Mouse (Mus musculus) limb, embryonic 14.5 days (tissue): ENCODE measurements around the gene Gm42372. TPM values are rescaled to one million over a fixed set of nuclear protein-coding genes. Genes with fewer than 3 reads are reported as not detected.

Experiments
- ATAC-seq: fragments of 200-750 bp; cut with Nextera tagmentation; 2 replicates; pipeline ENCODE4 v1.8.0; 2017; ENCODE audit warnings: low read depth, moderate number of reproducible peaks, moderate TSS enrichment; ENCODE audit not compliant: low FRiP score
- DNase-seq: peaks from one replicate; pipeline ENCODE4 v3.0.0-alpha.2; 2015; ENCODE audit warnings: low spot score
- H3K27ac ChIP-seq: fragments of 300-500 bp; sonication (generic); replicated peaks from 2 replicates; pipeline ENCODE4 v1.5.1; 2014; ENCODE audit warnings: low read depth, mild to moderate bottlenecking, low read length, moderate library complexity, mixed read lengths
- H3K27me3 ChIP-seq: fragments of 300-500 bp; sonication (generic); 2 replicates; pipeline ENCODE4 v1.6.1; 2014; ENCODE audit warnings: low read length, mixed read lengths; ENCODE audit not compliant: control insufficient read depth, insufficient read depth
- H3K36me3 ChIP-seq: fragments of 300-500 bp; sonication (generic); 2 replicates; pipeline ENCODE4 v1.6.1; 2014; ENCODE audit warnings: mild to moderate bottlenecking, low read length, moderate library complexity, mixed read lengths; ENCODE audit not compliant: control insufficient read depth, insufficient read depth
- H3K4me1 ChIP-seq: fragments of 300-500 bp; sonication (generic); 2 replicates; pipeline ENCODE4 v1.6.1; 2014; ENCODE audit warnings: antibody characterized with exemption, low read length, mixed read lengths; ENCODE audit not compliant: control insufficient read depth, insufficient read depth
- H3K4me2 ChIP-seq: fragments of 300-500 bp; sonication (generic); replicated peaks from 2 replicates; pipeline ENCODE4 v1.6.1; 2014; ENCODE audit warnings: low read depth, mild to moderate bottlenecking, low read length, moderate library complexity; ENCODE audit not compliant: severe bottlenecking
- H3K4me3 ChIP-seq: fragments of 300-500 bp; sonication (generic); replicated peaks from 2 replicates; pipeline ENCODE4 v1.5.1; 2014; ENCODE audit warnings: low read length
- H3K9ac ChIP-seq: fragments of 300-500 bp; sonication (generic); 2 replicates; pipeline ENCODE4 v1.6.1; 2014; ENCODE audit warnings: mild to moderate bottlenecking, low read depth, low read length, moderate library complexity; ENCODE audit not compliant: severe bottlenecking
- H3K9me3 ChIP-seq: fragments of 300-500 bp; sonication (generic); 2 replicates; pipeline ENCODE4 v1.6.1; 2016; ENCODE audit warnings: low read length; ENCODE audit not compliant: control insufficient read depth
- POLR2A ChIP-seq: fragments of 200-500 bp; IDR thresholded peaks from 2 replicates; pipeline ENCODE4 v1.8.0; 2012; ENCODE audit warnings: inconsistent platforms, mild to moderate bottlenecking, moderate library complexity, borderline replicate concordance; ENCODE audit not compliant: insufficient read depth, insufficient read length; ENCODE audit errors: extremely low read depth
- WGBS: fragments of 180-500 bp; shearing (Covaris S2); extraction: QIAGEN DNeasy Blood & Tissue Kit; methylation state at CpG from one replicate; pipeline ENCODE4 v1.1.7; 2014; 5-methylcytosine and 5-hydroxymethylcytosine counted together
- polyA plus RNA-seq, 2 experiments: library from polyadenylated mRNA; depleted of rRNA in 1 of 2; stranded (reverse) in 1 of 2; unstranded in 1 of 2; fragments of >200 nt; fragmentation: Nextera tagmentation in 1 of 2; extraction: Ambion mirVana in 1 of 2; gene quantifications; 2 replicates each; pipeline versions ENCODE4 v1.2.1 to v1.2.3; 2012 to 2014

Gene Gm42372
- polyA plus RNA-seq, 2 experiments: 0.17 to 0.34 TPM

GRCm38 (mm10) chr7:16961678-16962077, 21.2 kb upstream of the Gm42372 start:
- ATAC-seq (no peak), DNase-seq (no peak)
- H3K27me3 ChIP-seq: no peaks in the 10 kb centered on the region
- no peak overlapping the region for H3K9ac ChIP-seq
- no peak overlapping the region for H3K4me3 ChIP-seq
- no peak overlapping the region for H3K27ac ChIP-seq
- 55% methylated on average over 5 of the region's 5 CpGs for WGBS
- H3K4me2 ChIP-seq: no peak overlapping the region
- no peaks in the 10 kb centered on the region for H3K9me3 ChIP-seq
- H3K36me3 ChIP-seq: no peaks in the 10 kb centered on the region
- H3K4me1 ChIP-seq: no peaks in the 10 kb centered on the region
- no peak for TF ChIP-seq POLR2A

- Histone ChIP-seq H3K9ac (no peak overlapping the region), H3K4me3 (no peak overlapping the region), H3K4me1 (no peaks in the 10 kb centered on the region), H3K4me2 (no peak overlapping the region), H3K27me3 (no peaks in the 10 kb centered on the region), H3K36me3 (no peaks in the 10 kb centered on the region), H3K9me3 (no peaks in the 10 kb centered on the region), H3K27ac (no peak overlapping the region)
- 89% methylated on average over 6 of the region's 6 CpGs for WGBS
- ATAC-seq (no peak), DNase-seq (no peak)
- no peak for TF ChIP-seq POLR2A
These were observed 14.5 kb upstream of the Gm42372 start for GRCm38 (mm10) chr7:16968414-16968813.

- 87% methylated on average over 3 of the region's 3 CpGs for WGBS
- Histone ChIP-seq H3K4me2 (no peak overlapping the region), H3K27me3 (no peaks in the 10 kb centered on the region)
These were observed 11.7 kb upstream of the Gm42372 start for GRCm38 (mm10) chr7:16971160-16971559.

GRCm38 (mm10) chr7:16974018-16974417, 8.9 kb upstream of the Gm42372 start:
- peak; percentile 19 for DNase-seq
- H3K9me3 ChIP-seq: no peaks in the 10 kb centered on the region
- peak; percentile 79 for ATAC-seq
- H3K36me3 ChIP-seq: no peaks in the 10 kb centered on the region
- 68% methylated on average over 6 of the region's 6 CpGs for WGBS
- no peaks in the 10 kb centered on the region for H3K4me1 ChIP-seq
- no peak overlapping the region for H3K27ac ChIP-seq
- no peaks in the 10 kb centered on the region for H3K27me3 ChIP-seq
- no peak overlapping the region for H3K9ac ChIP-seq
- H3K4me3 ChIP-seq: no peak overlapping the region
- H3K4me2 ChIP-seq: no peak overlapping the region
- TF ChIP-seq POLR2A: no peak

More at GRCm38 (mm10) chr7:16971160-16971559, 11.7 kb upstream of the Gm42372 start:
- DNase-seq (no peak), ATAC-seq (no peak)
- no peaks in the 10 kb centered on the region for H3K36me3 ChIP-seq
- H3K27ac ChIP-seq: no peak overlapping the region
- H3K9ac ChIP-seq: no peak overlapping the region
- no peaks in the 10 kb centered on the region for H3K4me1 ChIP-seq
- no peak for TF ChIP-seq POLR2A
- no peaks in the 10 kb centered on the region for H3K9me3 ChIP-seq
- H3K4me3 ChIP-seq: no peak overlapping the region

GRCm38 (mm10) chr7:16976298-16976697, 6.6 kb upstream of the Gm42372 start:
- DNase-seq (no peak), ATAC-seq (no peak)
- no peak for TF ChIP-seq POLR2A
- H3K4me3 ChIP-seq: no peak overlapping the region
- H3K4me2 ChIP-seq: no peak overlapping the region
- H3K9ac ChIP-seq: no peak overlapping the region
- no peak overlapping the region for H3K27ac ChIP-seq
- no peaks in the 10 kb centered on the region for H3K9me3 ChIP-seq
- H3K4me1 ChIP-seq: peaks cover 12% of the 10 kb centered on the region
- WGBS: 66% methylated on average over 8 of the region's 8 CpGs
- H3K27me3 ChIP-seq: no peaks in the 10 kb centered on the region
- H3K36me3 ChIP-seq: no peaks in the 10 kb centered on the region

GRCm38 (mm10) chr7:16978173-16978572, 4.7 kb upstream of the Gm42372 start:
- H3K4me1 ChIP-seq: peaks cover 21% of the 10 kb centered on the region
- no peak overlapping the region for H3K27ac ChIP-seq
- DNase-seq (no peak), ATAC-seq (no peak)
- 82% methylated on average over 6 of the region's 6 CpGs for WGBS
- H3K4me2 ChIP-seq: no peak overlapping the region
- H3K9me3 ChIP-seq: no peaks in the 10 kb centered on the region
- TF ChIP-seq POLR2A: no peak
- H3K36me3 ChIP-seq: no peaks in the 10 kb centered on the region
- H3K9ac ChIP-seq: no peak overlapping the region
- H3K27me3 ChIP-seq: no peaks in the 10 kb centered on the region
- no peak overlapping the region for H3K4me3 ChIP-seq
